ENCODE assay signal across 8 mouse cellular contexts in the genomic region with DNA sequence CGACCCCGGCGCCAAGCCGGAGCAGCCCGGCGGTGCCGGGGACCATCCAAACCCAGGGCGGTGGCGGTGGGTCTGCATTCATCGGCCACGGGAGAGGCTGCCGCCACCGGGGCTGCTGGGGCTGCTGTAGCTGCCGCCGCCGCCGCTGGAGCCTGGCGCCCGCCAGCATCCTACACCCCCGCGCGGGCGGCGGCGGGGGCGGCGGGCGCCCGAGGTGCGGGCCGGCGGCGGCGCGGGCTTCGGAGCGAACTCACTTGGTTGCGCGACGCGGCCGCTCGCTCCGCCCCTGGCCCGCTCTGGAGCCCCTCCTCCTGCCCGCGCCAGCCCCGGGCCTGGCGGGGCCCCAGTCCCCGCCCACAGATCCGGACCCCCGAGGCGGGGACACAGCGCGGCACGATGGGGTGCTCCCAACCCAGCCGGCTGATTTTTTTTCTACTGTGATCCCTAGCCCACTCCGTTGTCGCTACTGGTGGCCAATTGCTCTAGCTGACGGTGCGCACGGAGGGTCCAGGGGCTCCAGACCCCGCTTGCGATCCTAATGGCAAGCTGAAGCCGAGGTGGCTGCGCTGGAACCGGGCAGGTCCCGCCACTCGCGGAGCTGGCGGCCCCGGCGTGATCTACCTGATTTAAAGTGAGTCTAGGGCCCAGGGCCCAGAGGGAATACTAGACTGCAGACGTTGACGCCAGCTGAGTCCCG. TPM values are rescaled to one million over a fixed set of nuclear protein-coding genes. Genes with fewer than 3 reads are reported as not detected.
A peak's percentile ranks its signal among the peaks of the same experiment; 100 is the strongest.
DNase-seq lines count a peak whose midpoint lies in the region; ATAC-seq lines count a peak whose summit lies in the region.

A gene (minus strand): TSS at position 246 of the 697 bp plus-strand sequence.

- ATAC-seq in forebrain, embryonic 11.5 days (replicated peaks; ENCODE audit: low FRiP score): peak; percentile 82
- peak; percentile 90 for ATAC-seq in neural tube, embryonic 11.5 days (ENCODE audit: insufficient read depth, low FRiP score, low TSS enrichment)

- H3K4me2 ChIP-seq in forebrain, embryonic 11.5 days (ENCODE audit: low read depth, low read length, severe bottlenecking): peak within 1 kb of the TSS; percentile 99
- peak within 1 kb of the TSS; percentile 100 for H3K4me2 ChIP-seq in neural tube, embryonic 11.5 days (ENCODE audit: low read depth)

- peaks cover 13% of the 10 kb centered on the region for H3K27me3 ChIP-seq in forebrain, embryonic 11.5 days (ENCODE audit: control insufficient read depth, insufficient read depth, low read length)
- H3K27me3 ChIP-seq in neural tube, embryonic 11.5 days (ENCODE audit: control insufficient read depth, insufficient read depth, low read length): 0 out of 2 replicates have a peak, but pooled peaks cover 5% of the 10 kb centered on the region

- peak; percentile 10 for DNase-seq in kidney, postnatal 14 days
- DNase-seq in kidney, postnatal 25 days: no peak
- peak; percentile 28 for DNase-seq in cerebellum, adult 11-12 months
- peak; percentile 82 for DNase-seq in forebrain, embryonic 11.5 days (ENCODE audit: low spot score)
- DNase-seq in left cerebral cortex, postnatal 14 days (ENCODE audit: low spot score in 2 of 2): peak in 1 of 2 experiments; percentile 19
- DNase-seq in neural tube, embryonic 11.5 days (ENCODE audit: low spot score): peak; percentile 66
- no peak for DNase-seq in spleen, adult 12 weeks (ENCODE audit: low spot score)
- DNase-seq in spleen, postnatal 4 days (ENCODE audit: low spot score in 2 of 2): no peak

- intact Hi-C loops in left cerebral cortex, postnatal 14 days (cut with DNase I): loop anchor here (5.0 to 10.0 kb wide), 2 partner anchors 430 to 923 kb away; no protein-coding TSS in a partner anchor

- no peaks in the 10 kb centered on the region for H3K9me3 ChIP-seq in forebrain, embryonic 11.5 days (ENCODE audit: control insufficient read depth, low read length)
- no peaks in the 10 kb centered on the region for H3K9me3 ChIP-seq in neural tube, embryonic 11.5 days (ENCODE audit: control insufficient read depth, low read length)

- H3K4me1 ChIP-seq in forebrain, embryonic 11.5 days (replicated peaks; ENCODE audit: control insufficient read depth, insufficient read depth, low read length): peaks cover 5% of the 10 kb centered on the region; the same call in 1 of the 2 replicates
- 0 out of 2 replicates have a peak, but pooled peaks cover 4% of the 10 kb centered on the region for H3K4me1 ChIP-seq in neural tube, embryonic 11.5 days (ENCODE audit: control insufficient read depth, insufficient read depth, low read length)

- H3K27ac ChIP-seq in forebrain, embryonic 11.5 days (ENCODE audit: low read depth, low read length): no peak within 1 kb of the TSS
- H3K27ac ChIP-seq in neural tube, embryonic 11.5 days (ENCODE audit: low read depth, low read length): no peak within 1 kb of the TSS; the same call in 1 of the 2 replicates

- H3K4me3 ChIP-seq in forebrain, embryonic 11.5 days (ENCODE audit: low read depth, low read length): peak within 1 kb of the TSS; percentile 58
- H3K4me3 ChIP-seq in neural tube, embryonic 11.5 days (ENCODE audit: low read depth, low read length): peak within 1 kb of the TSS; percentile 65

- WGBS in forebrain, embryonic 11.5 days: under 1% methylated on average over 50 of the region's 76 CpGs
- under 1% methylated on average over 58 of the region's 76 CpGs for WGBS in neural tube, embryonic 11.5 days

- H3K9ac ChIP-seq in forebrain, embryonic 11.5 days (ENCODE audit: low read length): peak within 1 kb of the TSS; percentile 55
- peak within 1 kb of the TSS; percentile 63 for H3K9ac ChIP-seq in neural tube, embryonic 11.5 days (ENCODE audit: low read length)

- H3K36me3 ChIP-seq in forebrain, embryonic 11.5 days (ENCODE audit: control insufficient read depth, insufficient read depth, low read length): no peaks in the 10 kb centered on the region
- H3K36me3 ChIP-seq in neural tube, embryonic 11.5 days (ENCODE audit: control insufficient read depth, insufficient read depth, low read length): no peaks in the 10 kb centered on the region

RNA-seq across cellular contexts. Expression of the gene that starts here (rescaled TPM):
- polyA plus RNA-seq in forebrain, embryonic 11.5 days (2014; fragmentation: Nextera tagmentation; extraction: Ambion mirVana): 2.3 and 2.4 TPM in 2 replicates
- 10 to 100 TPM; 17.2 to 18.5 TPM for total RNA-seq in left cerebral cortex, postnatal 14 days (2021)
- polyA plus RNA-seq in neural tube, embryonic 11.5 days (2014; fragmentation: Nextera tagmentation; extraction: Ambion mirVana): 5.9 and 6.5 TPM in 2 replicates

Comparison
In these comparisons a context has a peak if more than half of its experiments do, and no peak if none do; other contexts are left out.
1. DNase-seq: peak in kidney, postnatal 14 days (single experiment), cerebellum, adult 11-12 months (single experiment), forebrain, embryonic 11.5 days (single experiment) and neural tube, embryonic 11.5 days (single experiment); none in kidney, postnatal 25 days (0 of 2), spleen, adult 12 weeks (single experiment) and spleen, postnatal 4 days (0 of 2).